Mouse (Mus musculus): ENCODE results near the gene Tcta.
"Not testable (repeated sequence)": the region's sequence is repeated elsewhere in the genome, so short reads cannot be mapped to it uniquely, and the experiment has no call there.

Gene Tcta

GRCm38 (mm10) chr9:108305629-108306520 is at the start of gene Tcta, which contains the start of gene Rhoa:
Gene Tcta, minus strand, starts transcription at chr9:108306160.
Gene Rhoa, plus strand, starts transcription at chr9:108306129.
- peak; percentile 99 to 100 for DNase-seq

GRCm38 (mm10) chr9:108349727-108350126 is 43.8 kb upstream of the Tcta start:
- DNase-seq = no peak

- no peak for DNase-seq
These were observed 42.3 kb upstream of the Tcta start for GRCm38 (mm10) chr9:108348290-108348680.

GRCm38 (mm10) chr9:108347540-108348289 is 41.8 kb upstream of the Tcta start, which contains the start of gene Usp4:
Gene Usp4, plus strand, starts transcription at chr9:108347853.
- peak; percentile 84 to 87 for DNase-seq

GRCm38 (mm10) chr9:108347024-108347423 is 41.1 kb upstream of the Tcta start:
- no peak for DNase-seq

- DNase-seq = no peak
These were observed 38.5 kb upstream of the Tcta start for GRCm38 (mm10) chr9:108344471-108344870.

- no peak for DNase-seq
These were observed 37.9 kb upstream of the Tcta start for GRCm38 (mm10) chr9:108343835-108344234.

- no peak for DNase-seq
These were observed 37.4 kb upstream of the Tcta start for GRCm38 (mm10) chr9:108343331-108343730.

GRCm38 (mm10) chr9:108342301-108342831 is 36.4 kb upstream of the Tcta start:
- DNase-seq = peak; percentile 69 to 87

GRCm38 (mm10) chr9:108341801-108342200 is 35.8 kb upstream of the Tcta start:
- peak in 1 of 2 experiments; percentile 14 for DNase-seq

- peak in 1 of 2 experiments; percentile 24 for DNase-seq
These were observed 35.1 kb upstream of the Tcta start for GRCm38 (mm10) chr9:108341139-108341475.

GRCm38 (mm10) chr9:108340258-108341138 is 34.5 kb upstream of the Tcta start:
- peak in 1 of 2 experiments; percentile 33 for DNase-seq

GRCm38 (mm10) chr9:108339886-108340257 is 33.9 kb upstream of the Tcta start:
- peak in 1 of 2 experiments; percentile 30 for DNase-seq

GRCm38 (mm10) chr9:108338886-108339781 is 33.2 kb upstream of the Tcta start, which contains the start of gene Gpx1:
Gene Gpx1, plus strand, starts transcription at chr9:108338903.
- DNase-seq = peak; percentile 96 to 97

GRCm38 (mm10) chr9:108338551-108338885 is 32.6 kb upstream of the Tcta start:
- DNase-seq = peak in 1 of 2 experiments; percentile 14

- DNase-seq = no peak
These were observed 32.0 kb upstream of the Tcta start for GRCm38 (mm10) chr9:108337848-108338550.

- no peak for DNase-seq
These were observed 19.9 kb upstream of the Tcta start for GRCm38 (mm10) chr9:108325811-108326210.

- DNase-seq = no peak
These were observed 18.8 kb upstream of the Tcta start for GRCm38 (mm10) chr9:108324784-108325183.

GRCm38 (mm10) chr9:108322054-108322453 is 16.1 kb upstream of the Tcta start:
- DNase-seq = not testable (repeated sequence)

GRCm38 (mm10) chr9:108318462-108318861 is 12.5 kb upstream of the Tcta start:
- no peak for DNase-seq

GRCm38 (mm10) chr9:108317572-108317971 is 11.6 kb upstream of the Tcta start:
- DNase-seq = no peak

Data from kidney, adult 8-10 months (tissue).